Mouse (Mus musculus): Measurements from ENCODE around the gene Foxn3. TPM values are rescaled to one million over a fixed set of nuclear protein-coding genes. Genes with fewer than 3 reads are reported as not detected.

Foxn3 gene
- polyA plus RNA-seq, 1 experiment from 2014 or later: 95.8 TPM

GRCm38 (mm10) chr12:99558476-99558875 is 4.9 kb downstream of the Foxn3 start:
- 69% methylated on average over 4 of the region's 4 CpGs for WGBS
- H3K9me3 ChIP-seq (ENCODE audit: control insufficient read depth, low read length): no peaks in the 10 kb centered on the region
- no peak for ATAC-seq (ENCODE audit: low read depth)
- peaks cover 9% of the 10 kb centered on the region for H3K4me1 ChIP-seq (ENCODE audit: control insufficient read depth, insufficient read depth, low read length)
- H3K36me3 ChIP-seq (ENCODE audit: control insufficient read depth, insufficient read depth, low read length): no peaks in the 10 kb centered on the region
- H3K27ac ChIP-seq (ENCODE audit: low read depth, low read length): no peak overlapping the region
- H3K27me3 ChIP-seq (ENCODE audit: control insufficient read depth, insufficient read depth, low read length): no peaks in the 10 kb centered on the region
- H3K9ac ChIP-seq (replicated peaks; ENCODE audit: low read depth, low read length): no peak overlapping the region
- no peak overlapping the region for H3K4me2 ChIP-seq (ENCODE audit: low read depth, low read length)
- H3K4me3 ChIP-seq (ENCODE audit: low read depth, low read length): no peak overlapping the region

DNA sequence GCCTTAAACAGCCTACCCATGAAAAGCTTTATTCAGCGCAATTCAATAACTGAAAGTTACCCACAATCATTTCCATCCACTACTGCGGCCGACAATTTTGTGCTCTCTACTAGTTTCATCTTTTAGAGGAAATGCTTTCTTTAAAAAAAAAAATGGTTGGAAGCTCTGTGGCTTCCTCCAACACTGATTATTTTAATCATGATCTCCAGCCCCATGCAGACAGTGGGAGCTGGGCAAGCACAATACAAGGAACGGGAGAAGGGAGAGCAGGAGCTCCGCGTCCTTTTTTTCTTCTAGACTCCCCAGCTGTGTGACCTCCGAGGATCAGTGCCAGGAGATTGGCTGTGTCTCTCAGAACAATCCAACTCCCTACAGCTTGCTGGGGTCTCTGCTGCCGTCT is 5.9 kb downstream of the Foxn3 start:
- Histone ChIP-seq H3K9ac (replicated peaks; ENCODE audit: low read depth, low read length) (no peak overlapping the region), H3K27ac (ENCODE audit: low read depth, low read length) (no peak overlapping the region), H3K4me3 (ENCODE audit: low read depth, low read length) (no peak overlapping the region), H3K9me3 (ENCODE audit: control insufficient read depth, low read length) (no peaks in the 10 kb centered on the region), H3K27me3 (ENCODE audit: control insufficient read depth, insufficient read depth, low read length) (no peaks in the 10 kb centered on the region), H3K4me2 (ENCODE audit: low read depth, low read length) (no peak overlapping the region), H3K36me3 (ENCODE audit: control insufficient read depth, insufficient read depth, low read length) (no peaks in the 10 kb centered on the region), H3K4me1 (ENCODE audit: control insufficient read depth, insufficient read depth, low read length) (peaks cover 9% of the 10 kb centered on the region)
- 74% methylated on average over 8 of the region's 8 CpGs for WGBS
- ATAC-seq (ENCODE audit: low read depth): no peak

- no peaks in the 10 kb centered on the region for H3K36me3 ChIP-seq (ENCODE audit: control insufficient read depth, insufficient read depth, low read length)
- ATAC-seq (ENCODE audit: low read depth): no peak
Observed at GRCm38 (mm10) chr12:99550629-99551028, 12.8 kb downstream of the Foxn3 start.

GRCm38 (mm10) chr12:99549811-99550210 is 13.6 kb downstream of the Foxn3 start:
- no peaks in the 10 kb centered on the region for H3K4me1 ChIP-seq (ENCODE audit: control insufficient read depth, insufficient read depth, low read length)
- no peak overlapping the region for H3K4me3 ChIP-seq (ENCODE audit: low read depth, low read length)
- no peaks in the 10 kb centered on the region for H3K27me3 ChIP-seq (ENCODE audit: control insufficient read depth, insufficient read depth, low read length)
- no peak overlapping the region for H3K9ac ChIP-seq (replicated peaks; ENCODE audit: low read depth, low read length)
- H3K4me2 ChIP-seq (ENCODE audit: low read depth, low read length): no peak overlapping the region
- H3K36me3 ChIP-seq (ENCODE audit: control insufficient read depth, insufficient read depth, low read length): no peaks in the 10 kb centered on the region
- H3K27ac ChIP-seq (ENCODE audit: low read depth, low read length): no peak overlapping the region
- H3K9me3 ChIP-seq (ENCODE audit: control insufficient read depth, low read length): no peaks in the 10 kb centered on the region
- WGBS: 95% methylated on average over 10 of the region's 10 CpGs
- ATAC-seq (ENCODE audit: low read depth): no peak

More at GRCm38 (mm10) chr12:99550629-99551028, 12.8 kb downstream of the Foxn3 start:
- H3K27ac ChIP-seq (ENCODE audit: low read depth, low read length): no peak overlapping the region
- no peak overlapping the region for H3K9ac ChIP-seq (replicated peaks; ENCODE audit: low read depth, low read length)
- H3K9me3 ChIP-seq (ENCODE audit: control insufficient read depth, low read length): no peaks in the 10 kb centered on the region
- no peak overlapping the region for H3K4me3 ChIP-seq (ENCODE audit: low read depth, low read length)
- no peak overlapping the region for H3K4me2 ChIP-seq (ENCODE audit: low read depth, low read length)
- no peaks in the 10 kb centered on the region for H3K27me3 ChIP-seq (ENCODE audit: control insufficient read depth, insufficient read depth, low read length)
- H3K4me1 ChIP-seq (ENCODE audit: control insufficient read depth, insufficient read depth, low read length): no peaks in the 10 kb centered on the region
- 64% methylated on average over 8 of the region's 8 CpGs for WGBS

- ATAC-seq (ENCODE audit: low read depth): no peak
- no peaks in the 10 kb centered on the region for H3K27me3 ChIP-seq (ENCODE audit: control insufficient read depth, insufficient read depth, low read length)
- 74% methylated on average over 7 of the region's 7 CpGs for WGBS
- no peaks in the 10 kb centered on the region for H3K4me1 ChIP-seq (ENCODE audit: control insufficient read depth, insufficient read depth, low read length)
- H3K9me3 ChIP-seq (ENCODE audit: control insufficient read depth, low read length): no peaks in the 10 kb centered on the region
- H3K27ac ChIP-seq (ENCODE audit: low read depth, low read length): no peak overlapping the region
- H3K36me3 ChIP-seq (ENCODE audit: control insufficient read depth, insufficient read depth, low read length): no peaks in the 10 kb centered on the region
- no peak overlapping the region for H3K4me2 ChIP-seq (ENCODE audit: low read depth, low read length)
- no peak overlapping the region for H3K9ac ChIP-seq (replicated peaks; ENCODE audit: low read depth, low read length)
- no peak overlapping the region for H3K4me3 ChIP-seq (ENCODE audit: low read depth, low read length)
Observed at GRCm38 (mm10) chr12:99548419-99548818, 15.0 kb downstream of the Foxn3 start.

- no peaks in the 10 kb centered on the region for H3K9me3 ChIP-seq (ENCODE audit: control insufficient read depth, low read length)
- H3K27ac ChIP-seq (ENCODE audit: low read depth, low read length): no peak overlapping the region
- H3K27me3 ChIP-seq (ENCODE audit: control insufficient read depth, insufficient read depth, low read length): no peaks in the 10 kb centered on the region
- H3K9ac ChIP-seq (replicated peaks; ENCODE audit: low read depth, low read length): no peak overlapping the region
- ATAC-seq (ENCODE audit: low read depth): no peak
- no peaks in the 10 kb centered on the region for H3K4me1 ChIP-seq (ENCODE audit: control insufficient read depth, insufficient read depth, low read length)
- H3K4me2 ChIP-seq (ENCODE audit: low read depth, low read length): no peak overlapping the region
- no peak overlapping the region for H3K4me3 ChIP-seq (ENCODE audit: low read depth, low read length)
- H3K36me3 ChIP-seq (ENCODE audit: control insufficient read depth, insufficient read depth, low read length): no peaks in the 10 kb centered on the region
- WGBS: 89% methylated on average over 6 of the region's 6 CpGs
Observed at GRCm38 (mm10) chr12:99547295-99547694, 16.1 kb downstream of the Foxn3 start.

DNA sequence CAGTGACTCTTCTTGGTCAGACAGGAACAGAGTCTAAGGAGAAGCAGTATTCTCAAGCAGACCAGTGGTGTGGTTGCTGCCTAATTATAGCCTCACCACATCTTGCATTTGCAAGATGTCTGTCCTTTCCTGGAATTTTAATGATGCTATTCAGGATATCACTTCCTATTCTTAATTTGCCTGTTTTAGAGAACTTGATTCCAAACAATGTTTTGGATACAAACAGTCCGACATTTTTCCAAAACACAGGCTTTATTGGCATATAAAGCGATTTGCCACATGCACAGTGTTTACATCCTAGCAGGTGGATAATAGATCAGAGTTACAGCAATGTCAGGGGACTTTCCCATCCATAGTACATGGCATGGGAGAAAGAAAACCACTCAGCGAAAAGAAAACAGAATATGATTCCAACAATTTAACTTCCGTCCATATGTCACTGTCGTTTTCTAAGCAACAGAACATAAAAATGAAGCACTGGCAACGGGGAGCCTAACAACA is 18.1 kb downstream of the Foxn3 start:
- Histone ChIP-seq H3K9ac (replicated peaks; ENCODE audit: low read depth, low read length) (no peak overlapping the region), H3K27me3 (ENCODE audit: control insufficient read depth, insufficient read depth, low read length) (no peaks in the 10 kb centered on the region), H3K27ac (ENCODE audit: low read depth, low read length) (no peak overlapping the region), H3K4me1 (ENCODE audit: control insufficient read depth, insufficient read depth, low read length) (no peaks in the 10 kb centered on the region), H3K36me3 (ENCODE audit: control insufficient read depth, insufficient read depth, low read length) (no peaks in the 10 kb centered on the region), H3K4me2 (ENCODE audit: low read depth, low read length) (no peak overlapping the region), H3K9me3 (ENCODE audit: control insufficient read depth, low read length) (no peaks in the 10 kb centered on the region), H3K4me3 (ENCODE audit: low read depth, low read length) (no peak overlapping the region)
- ATAC-seq (ENCODE audit: low read depth): no peak
- 60% methylated on average over 6 of the region's 6 CpGs for WGBS

- no peaks in the 10 kb centered on the region for H3K4me1 ChIP-seq (ENCODE audit: control insufficient read depth, insufficient read depth, low read length)
- H3K36me3 ChIP-seq (ENCODE audit: control insufficient read depth, insufficient read depth, low read length): no peaks in the 10 kb centered on the region
- ATAC-seq (ENCODE audit: low read depth): no peak
- no peak overlapping the region for H3K4me2 ChIP-seq (ENCODE audit: low read depth, low read length)
- no peak overlapping the region for H3K9ac ChIP-seq (replicated peaks; ENCODE audit: low read depth, low read length)
- H3K27ac ChIP-seq (ENCODE audit: low read depth, low read length): no peak overlapping the region
- no peaks in the 10 kb centered on the region for H3K27me3 ChIP-seq (ENCODE audit: control insufficient read depth, insufficient read depth, low read length)
- 90% methylated on average over 15 of the region's 15 CpGs for whole genome bisulfite sequencing
- no peaks in the 10 kb centered on the region for H3K9me3 ChIP-seq (ENCODE audit: control insufficient read depth, low read length)
- H3K4me3 ChIP-seq (ENCODE audit: low read depth, low read length): no peak overlapping the region
Observed at GRCm38 (mm10) chr12:99544262-99545128, 18.9 kb downstream of the Foxn3 start.

GRCm38 (mm10) chr12:99543421-99544195 is 19.8 kb downstream of the Foxn3 start:
- Histone ChIP-seq H3K9ac (replicated peaks; ENCODE audit: low read depth, low read length) (no peak overlapping the region), H3K9me3 (ENCODE audit: control insufficient read depth, low read length) (no peaks in the 10 kb centered on the region), H3K27ac (ENCODE audit: low read depth, low read length) (no peak overlapping the region), H3K4me2 (ENCODE audit: low read depth, low read length) (no peak overlapping the region), H3K4me1 (ENCODE audit: control insufficient read depth, insufficient read depth, low read length) (no peaks in the 10 kb centered on the region), H3K27me3 (ENCODE audit: control insufficient read depth, insufficient read depth, low read length) (no peaks in the 10 kb centered on the region), H3K4me3 (ENCODE audit: low read depth, low read length) (no peak overlapping the region), H3K36me3 (ENCODE audit: control insufficient read depth, insufficient read depth, low read length) (no peaks in the 10 kb centered on the region)
- no peak for ATAC-seq (ENCODE audit: low read depth)
- 94% methylated on average over 7 of the region's 7 CpGs for WGBS
